Mouse (Mus musculus) R1 (cell line): ENCODE data around the gene Ccr1l1.
A peak's percentile ranks its signal among the peaks of the same experiment; 100 is the strongest.
"Not testable (repeated sequence)": the region's sequence is repeated elsewhere in the genome, so short reads cannot be mapped to it uniquely, and the experiment has no call there.

Experiments used
- DNase-seq: peaks from one replicate; pipeline ENCODE4 v3.0.0-alpha.2; 2018; ENCODE audit warnings: low read depth, low spot score

The Ccr1l1 gene

DNA sequence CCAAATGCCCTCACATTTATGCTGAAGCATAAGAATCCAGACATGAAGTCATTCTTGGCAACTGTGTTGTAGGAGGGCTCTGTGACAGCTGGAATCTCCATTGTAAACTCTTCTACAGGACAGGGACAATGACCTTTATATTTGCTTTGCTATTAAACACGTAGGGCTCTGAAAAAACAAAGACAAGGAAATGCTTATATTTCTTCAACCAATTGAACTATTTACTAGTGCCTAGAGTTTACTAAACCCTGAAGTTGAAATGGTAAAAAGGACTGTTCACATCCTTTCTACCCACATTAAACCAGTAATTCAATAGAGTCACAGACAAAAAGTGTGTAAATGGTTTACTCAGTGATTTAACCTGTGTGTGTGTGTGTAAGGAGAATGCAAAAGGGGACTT lies at the start of gene Ccr1l1:
Gene Ccr1l1, minus strand, starts transcription at position 101 of the 400 bp plus-strand sequence.
- no peak for DNase-seq

- DNase-seq, result no peak
Measured at GRCm38 (mm10) chr9:124021672-124022071, 43.5 kb upstream of the Ccr1l1 start, which contains the start of gene Ccr3. Ccr3 (plus strand) TSS chr9:124021972.

DNA sequence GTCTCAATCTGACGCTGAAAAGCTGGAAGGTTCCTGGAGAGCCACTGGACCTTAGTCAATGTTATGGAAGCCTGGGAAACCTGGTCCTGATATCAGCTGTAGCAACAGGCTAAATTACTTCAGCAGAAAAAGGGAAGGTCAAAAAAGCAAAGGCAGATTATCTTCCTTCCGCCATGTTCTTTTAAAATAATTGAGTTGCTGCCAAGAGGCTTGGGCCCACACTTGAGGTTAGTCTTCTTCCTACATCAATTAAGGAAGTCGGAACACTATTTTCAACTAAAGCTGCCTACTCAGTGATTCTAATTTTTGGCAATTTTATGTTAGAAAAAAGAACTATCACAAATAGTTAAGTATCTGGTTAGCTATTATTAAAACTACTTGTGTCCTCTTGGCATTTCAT lies 41.7 kb upstream of the Ccr1l1 start:
- DNase-seq, result no peak

DNA sequence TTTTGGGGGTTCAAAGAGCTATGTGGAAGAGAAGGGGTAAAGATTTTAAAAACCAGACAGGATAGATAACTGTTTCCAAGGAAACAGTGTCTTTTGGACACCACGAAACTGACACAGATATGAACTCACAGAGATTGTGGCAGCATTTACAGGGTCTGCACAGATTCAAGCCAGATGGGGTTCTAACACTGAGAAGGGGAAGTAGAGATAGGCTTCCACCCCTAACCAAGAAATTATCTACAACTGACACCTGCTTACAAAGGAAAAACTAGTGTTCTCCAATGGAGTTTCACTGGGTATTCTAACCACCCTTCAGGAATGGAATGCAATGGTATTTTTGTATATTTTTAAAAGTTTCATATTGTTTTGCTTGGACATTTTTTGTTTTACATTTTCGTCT lies 37.8 kb upstream of the Ccr1l1 start:
- no peak for DNase-seq

- no peak for DNase-seq
Measured at GRCm38 (mm10) chr9:124014985-124015652, 36.9 kb upstream of the Ccr1l1 start.

DNA sequence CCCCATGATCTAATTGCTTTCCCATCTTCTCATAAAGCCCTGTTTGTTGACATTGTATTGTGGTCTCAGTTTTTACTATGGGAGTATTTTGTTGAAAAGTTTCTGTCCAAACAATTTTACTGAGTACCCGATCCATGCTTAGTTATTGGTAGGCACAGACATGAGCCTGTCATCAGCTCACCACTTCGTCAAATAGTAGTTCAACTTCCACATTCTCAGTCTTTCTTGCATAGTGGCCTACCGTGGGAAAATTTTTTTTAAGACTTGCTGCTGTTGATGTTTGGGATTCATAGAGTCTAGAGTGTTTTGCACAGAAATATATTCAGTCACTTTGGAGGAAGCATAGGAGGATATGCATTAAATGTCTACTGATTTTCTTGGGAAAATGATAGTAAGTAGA lies 35.1 kb upstream of the Ccr1l1 start:
- DNase-seq, result no peak

DNA sequence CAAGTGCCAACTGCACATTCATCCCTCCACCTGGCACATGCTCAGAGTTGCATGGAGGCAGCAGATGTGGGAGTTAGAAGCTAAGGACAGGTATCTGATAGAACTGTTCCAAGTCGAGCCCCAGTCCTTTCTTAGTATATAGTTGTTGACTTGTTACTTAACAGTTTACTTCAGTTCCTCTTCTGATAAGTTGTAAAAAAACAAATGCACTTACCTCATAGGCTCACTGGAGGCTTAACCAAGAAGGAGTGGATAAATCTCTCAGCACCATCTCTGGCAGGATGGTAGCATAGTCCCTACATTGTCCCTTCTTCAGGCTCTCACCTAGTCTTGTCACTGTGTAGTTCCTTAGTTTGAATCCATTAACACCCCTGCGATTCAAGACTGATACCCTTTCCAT lies 34.5 kb upstream of the Ccr1l1 start:
- DNase-seq, result no peak

DNA sequence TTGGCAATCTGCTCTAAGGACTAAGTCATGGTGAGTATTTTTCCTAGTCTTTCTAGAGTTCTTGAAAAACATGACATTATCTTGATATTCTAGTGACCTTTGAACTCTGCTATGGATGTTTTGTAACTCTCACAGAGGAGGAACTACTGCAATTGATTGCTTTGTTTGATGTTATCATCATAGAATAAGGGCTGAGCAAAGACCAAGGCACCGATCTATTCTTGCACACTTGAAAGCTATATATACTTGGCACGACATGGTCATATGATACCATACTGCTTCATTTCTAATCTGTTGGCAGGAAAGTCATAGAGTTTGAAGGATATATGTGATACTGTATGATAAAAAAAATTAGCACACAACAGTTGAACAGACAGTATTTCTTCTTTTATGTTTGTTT lies 21.6 kb upstream of the Ccr1l1 start:
- no peak for DNase-seq

DNA sequence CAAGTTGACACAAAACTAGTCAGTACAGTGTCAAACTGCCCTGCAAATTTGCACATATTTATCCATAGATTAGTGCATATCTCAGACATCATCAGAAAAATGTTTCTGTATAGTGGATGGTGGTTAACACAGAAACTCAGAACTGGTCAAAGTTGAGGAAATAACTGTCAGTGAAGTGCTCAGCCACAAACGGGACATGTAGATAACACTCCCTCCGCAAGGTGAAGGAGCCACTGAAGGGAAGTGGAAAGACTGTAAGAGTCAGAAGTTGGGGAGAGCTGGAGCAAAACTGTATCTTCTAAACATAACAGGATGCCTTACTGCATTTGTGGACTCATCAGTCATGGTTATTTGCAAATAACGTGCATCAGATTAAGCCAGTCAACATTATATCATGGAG lies 19.5 kb upstream of the Ccr1l1 start:
- no peak for DNase-seq

DNA sequence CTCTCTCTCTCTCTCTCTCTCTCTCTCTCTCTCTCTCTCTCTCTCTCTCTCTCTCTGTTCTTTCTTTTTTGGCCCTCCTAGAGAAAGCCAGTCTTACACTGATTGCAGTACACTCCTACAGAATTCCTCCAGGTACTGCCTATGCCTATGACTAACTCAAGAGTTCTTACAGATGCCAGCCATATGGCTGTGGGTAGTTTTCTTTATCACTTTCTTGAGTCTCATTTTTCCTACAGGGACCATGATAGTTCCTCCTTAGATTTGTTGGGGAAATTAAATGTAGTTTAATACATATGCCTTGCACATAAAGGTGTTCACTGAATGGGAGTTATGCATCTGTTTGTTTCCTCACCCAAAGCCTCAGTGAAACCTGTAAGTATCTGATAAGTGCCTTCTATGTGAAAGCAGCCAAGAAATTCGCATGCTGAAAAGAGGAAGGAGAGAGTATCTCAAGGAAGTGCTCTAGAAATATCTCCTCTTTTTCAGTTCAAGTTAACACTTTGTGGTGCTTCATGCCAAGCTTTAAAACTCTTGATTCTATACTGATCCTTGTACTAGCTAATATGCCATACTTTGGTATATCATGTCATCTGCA lies 13.2 kb upstream of the Ccr1l1 start:
- DNase-seq, result no peak

- DNase-seq, result no peak
Measured at GRCm38 (mm10) chr9:123989671-123990070, 11.5 kb upstream of the Ccr1l1 start.

GRCm38 (mm10) chr9:123986217-123986616 lies 8.0 kb upstream of the Ccr1l1 start:
- DNase-seq, result no peak

DNA sequence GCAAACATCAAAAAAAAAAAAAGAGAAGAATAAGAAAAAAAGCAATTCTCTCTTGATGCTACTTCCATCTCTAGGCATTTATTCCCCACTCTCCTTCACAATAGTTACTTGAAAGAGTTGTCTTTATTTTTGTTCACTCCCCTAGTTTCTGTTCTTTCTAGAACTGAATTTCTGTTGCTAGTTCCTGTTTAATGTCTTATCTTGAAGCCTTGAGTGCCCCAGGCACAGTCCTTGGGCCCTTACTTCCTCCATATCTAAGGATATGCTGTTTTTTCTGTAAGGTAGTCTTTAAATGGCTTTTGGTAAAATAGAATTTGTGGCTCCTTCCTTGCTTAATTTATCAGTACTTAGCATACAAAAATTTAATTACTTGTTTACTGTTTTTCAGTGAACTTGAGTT lies 6.7 kb upstream of the Ccr1l1 start:
- no peak for DNase-seq

DNA sequence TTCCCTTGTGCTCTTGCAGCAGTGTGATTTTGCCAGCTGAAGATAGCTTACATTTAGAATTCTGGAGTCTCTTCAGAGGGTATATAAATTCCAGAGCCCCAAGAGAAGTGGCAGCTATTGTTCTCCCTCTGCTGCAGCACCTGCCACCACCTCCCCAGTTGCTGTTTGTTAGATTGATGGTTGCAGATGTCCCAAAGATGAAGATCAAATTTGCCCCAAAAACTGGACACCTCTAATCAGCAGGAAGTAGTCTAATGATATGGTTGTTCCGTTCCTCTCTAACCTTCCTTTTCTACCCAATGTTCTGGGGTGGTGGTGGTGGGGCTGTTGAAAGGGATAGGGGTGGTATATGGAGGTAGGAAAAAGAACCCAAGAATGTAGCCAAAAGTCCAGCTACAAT lies 4.5 kb upstream of the Ccr1l1 start:
- DNase-seq, result no peak

DNA sequence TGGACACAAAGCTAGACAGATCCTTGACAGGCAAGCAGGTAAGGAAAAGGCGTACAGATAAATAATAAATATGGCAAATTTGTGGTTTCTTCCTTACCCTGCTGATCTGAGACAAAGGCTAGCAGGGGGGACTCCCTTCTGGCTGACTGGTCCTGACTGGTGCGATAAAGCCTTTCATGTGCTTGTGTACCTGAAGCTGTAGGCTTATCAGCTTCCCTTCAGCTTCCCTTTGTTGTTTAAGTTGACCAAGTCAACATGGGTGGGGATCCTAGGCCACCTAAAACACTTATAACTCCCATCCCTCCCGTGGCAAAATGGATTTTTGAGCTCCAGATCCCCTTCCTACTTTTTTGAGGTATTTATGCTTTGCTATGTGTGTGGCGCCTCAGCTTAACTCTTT lies 3.7 kb upstream of the Ccr1l1 start:
- no peak for DNase-seq

DNA sequence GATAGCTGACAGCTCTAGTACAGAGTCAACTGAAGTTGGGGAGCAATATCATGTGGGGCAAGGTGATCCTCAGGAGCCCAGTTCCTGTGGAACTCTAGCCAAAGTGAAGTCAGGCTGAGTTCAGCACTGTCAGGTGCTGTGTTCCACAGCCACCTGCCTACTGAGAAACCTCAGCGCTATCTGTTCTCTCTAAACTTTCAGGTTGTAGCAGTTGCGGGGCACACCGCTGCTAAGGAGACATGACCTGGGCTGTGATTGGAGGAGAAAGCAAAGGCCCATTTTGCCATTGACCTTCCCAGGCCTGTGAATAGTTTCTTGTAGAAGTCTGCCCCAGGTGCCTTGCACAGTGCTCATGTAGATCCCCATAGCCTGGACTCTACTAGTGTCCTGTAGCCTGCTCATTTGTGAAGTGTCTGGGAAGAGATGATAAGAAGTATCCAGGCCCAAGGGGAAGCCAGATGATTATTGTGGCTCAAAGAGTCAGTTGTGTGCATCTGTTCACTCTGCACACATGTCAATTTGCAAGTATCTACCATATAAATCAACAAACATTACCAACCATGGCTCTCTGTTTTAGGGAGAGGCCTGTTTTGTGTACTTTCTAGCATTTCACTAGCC lies 2.8 kb upstream of the Ccr1l1 start:
- not testable (repeated sequence) for DNase-seq

DNA sequence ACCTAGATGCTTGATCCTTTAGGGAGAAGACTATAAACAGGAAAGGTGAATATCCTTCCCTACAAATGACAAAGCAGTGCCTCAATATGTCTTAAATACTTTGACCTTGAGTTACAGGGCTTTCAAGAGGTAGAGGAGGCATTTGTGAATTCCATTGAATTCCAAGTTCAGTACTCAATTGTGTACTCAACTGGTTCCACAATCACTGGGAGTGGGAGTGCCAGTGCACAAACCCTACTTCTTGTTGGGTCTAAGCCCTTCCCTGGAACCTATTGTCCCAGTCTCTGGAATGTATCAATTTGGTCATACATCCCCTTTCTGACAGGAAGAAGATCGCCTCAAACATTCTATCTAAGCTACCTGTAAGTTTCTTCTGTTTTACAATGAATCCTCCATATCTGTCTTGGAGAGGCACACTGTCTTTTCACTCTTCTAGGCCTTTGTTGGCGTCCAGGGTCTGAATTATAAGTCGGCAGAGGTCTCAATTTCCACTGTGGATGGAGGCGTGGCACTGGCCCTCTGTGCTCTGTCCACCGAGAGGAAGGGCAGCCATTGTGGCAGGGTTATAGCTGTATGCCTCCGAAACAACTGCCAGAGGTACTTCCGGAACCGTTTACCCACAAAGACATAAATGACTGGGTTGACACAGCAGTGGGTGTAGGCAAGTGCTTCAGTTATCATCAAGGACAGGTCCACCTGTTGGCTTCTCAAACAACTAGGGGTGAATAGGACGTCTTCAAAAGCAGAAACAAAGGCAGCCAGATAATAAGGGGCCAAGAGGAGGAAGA lies 1.1 kb downstream of the Ccr1l1 start:
- peak; percentile 58 for DNase-seq

- no peak for DNase-seq
Measured at GRCm38 (mm10) chr9:123975630-123976029, 2.6 kb downstream of the Ccr1l1 start.

GRCm38 (mm10) chr9:123968290-123968912 lies 9.8 kb downstream of the Ccr1l1 start, which contains the start of gene Ccr1:
Ccr1 (minus strand) TSS chr9:123968692.
- DNase-seq, result no peak

DNA sequence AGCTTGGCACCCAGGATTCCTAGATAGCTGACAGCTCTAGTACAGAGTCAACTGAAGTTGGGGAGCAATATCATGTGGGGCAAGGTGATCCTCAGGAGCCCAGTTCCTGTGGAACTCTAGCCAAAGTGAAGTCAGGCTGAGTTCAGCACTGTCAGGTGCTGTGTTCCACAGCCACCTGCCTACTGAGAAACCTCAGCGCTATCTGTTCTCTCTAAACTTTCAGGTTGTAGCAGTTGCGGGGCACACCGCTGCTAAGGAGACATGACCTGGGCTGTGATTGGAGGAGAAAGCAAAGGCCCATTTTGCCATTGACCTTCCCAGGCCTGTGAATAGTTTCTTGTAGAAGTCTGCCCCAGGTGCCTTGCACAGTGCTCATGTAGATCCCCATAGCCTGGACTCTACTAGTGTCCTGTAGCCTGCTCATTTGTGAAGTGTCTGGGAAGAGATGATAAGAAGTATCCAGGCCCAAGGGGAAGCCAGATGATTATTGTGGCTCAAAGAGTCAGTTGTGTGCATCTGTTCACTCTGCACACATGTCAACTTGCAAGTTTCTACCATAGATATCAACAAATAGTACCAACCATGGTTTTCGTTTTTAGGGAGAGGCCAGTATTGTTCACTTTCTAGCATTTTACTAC lies 11.2 kb downstream of the Ccr1l1 start:
- DNase-seq, result not testable (repeated sequence)

DNA sequence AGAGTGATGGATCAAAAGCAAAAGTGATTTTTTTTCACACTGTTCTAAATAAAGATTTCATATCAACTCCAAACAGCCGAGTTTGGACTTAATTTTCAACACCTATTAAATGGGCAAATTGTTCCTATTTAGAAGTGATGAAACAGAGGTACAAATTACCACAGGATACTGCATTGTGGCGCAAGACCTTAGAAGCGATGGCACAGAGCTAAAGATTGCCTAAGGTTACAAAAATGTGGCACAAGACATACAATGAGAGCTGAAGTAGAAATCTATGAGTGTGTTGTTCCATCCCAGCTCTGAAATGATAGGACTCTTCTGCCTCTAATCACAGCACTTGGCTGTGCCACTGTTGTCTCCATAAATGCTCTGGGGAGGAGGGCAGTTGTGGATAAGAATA lies 13.4 kb downstream of the Ccr1l1 start:
- DNase-seq, result no peak
